Mouse (Mus musculus) hindbrain, embryonic 10.5 days (tissue): ENCODE measurements around the gene Itpripl2. TPM values are rescaled to one million over a fixed set of nuclear protein-coding genes. Genes with fewer than 3 reads are reported as not detected.
A peak's percentile ranks its signal among the peaks of the same experiment; 100 is the strongest.

ENCODE experiments used
- DNase-seq: peaks from one replicate; pipeline ENCODE4 v3.0.0-alpha.2; 2017; ENCODE audit warnings: low spot score
- H3K27ac ChIP-seq: fragments of 300-500 bp; sonication (generic); 2 replicates; pipeline ENCODE4 v1.5.1; 2016; ENCODE audit warnings: mild to moderate bottlenecking, moderate library complexity
- H3K27me3 ChIP-seq: fragments of 300-500 bp; sonication (generic); 2 replicates; pipeline ENCODE4 v1.6.1; 2016; ENCODE audit warnings: mild to moderate bottlenecking; ENCODE audit not compliant: poor library complexity, insufficient read depth, severe bottlenecking
- H3K36me3 ChIP-seq: fragments of 300-500 bp; sonication (generic); 2 replicates; pipeline ENCODE4 v1.6.1; 2016; ENCODE audit warnings: mild to moderate bottlenecking, moderate library complexity
- H3K4me1 ChIP-seq: fragments of 300-500 bp; sonication (generic); replicated peaks from 2 replicates; pipeline ENCODE4 v1.6.1; 2016; ENCODE audit warnings: mild to moderate bottlenecking
- H3K4me3 ChIP-seq: fragments of 300-500 bp; sonication (generic); 2 replicates; pipeline ENCODE4 v1.5.1; 2016; ENCODE audit warnings: mild to moderate bottlenecking, moderate library complexity
- H3K9me3 ChIP-seq: fragments of 300-500 bp; sonication (generic); 2 replicates; pipeline ENCODE4 v1.6.1; 2016; ENCODE audit warnings: mild to moderate bottlenecking, moderate library complexity
- WGBS: fragments of 180-500 bp; shearing (Covaris S2); methylation state at CpG from one replicate; pipeline ENCODE4 v1.1.7; 2016; 5-methylcytosine and 5-hydroxymethylcytosine counted together
- polyA plus RNA-seq: library from polyadenylated mRNA; unstranded; fragments of >200 nt; fragmentation: Nextera tagmentation; extraction: Ambion mirVana; gene quantifications from 2 replicates; pipeline ENCODE4 v1.2.1, GENCODE M21; 2016

Gene Itpripl2
- polyA plus RNA-seq, 1 experiment from 2014 or later = 1.1 TPM

DNA sequence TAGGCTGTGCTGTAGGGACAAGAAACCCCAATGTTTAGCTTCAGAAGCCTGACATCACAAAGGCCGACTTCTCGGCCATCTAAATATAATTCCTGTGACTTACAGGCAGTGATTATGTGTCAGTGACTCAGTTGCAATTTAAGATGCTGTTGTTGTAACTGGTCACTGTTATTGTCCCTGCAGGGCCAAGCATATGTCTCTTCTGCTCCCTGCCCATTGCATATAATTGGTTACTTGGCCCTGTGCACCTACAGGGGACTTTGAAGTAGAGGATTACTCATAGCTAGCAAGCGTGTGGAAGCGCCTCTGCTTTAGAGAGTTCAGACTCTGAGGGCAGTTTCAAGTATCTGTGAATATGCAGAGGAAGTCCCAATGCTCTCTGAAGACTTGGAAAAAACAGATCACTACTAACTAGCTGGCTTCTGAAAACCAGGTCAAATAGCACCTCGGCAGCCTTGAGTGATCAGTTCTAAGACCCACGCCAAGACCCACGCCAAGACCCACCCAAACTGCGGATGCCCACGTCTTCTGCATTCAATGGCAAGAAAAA lies 11.5 kb downstream of the Itpripl2 start:
- no peak overlapping the region for H3K4me3 ChIP-seq
- 0 out of 2 replicates have a peak, but pooled peaks cover 5% of the 10 kb centered on the region for H3K4me1 ChIP-seq
- H3K9me3 ChIP-seq = no peaks in the 10 kb centered on the region; the same call in 1 of the 2 replicates
- no peak for DNase-seq
- WGBS = 90% methylated on average over 9 of the region's 9 CpGs
- H3K36me3 ChIP-seq = no peaks in the 10 kb centered on the region
- no peak overlapping the region for H3K27ac ChIP-seq
- H3K27me3 ChIP-seq = no peaks in the 10 kb centered on the region

DNA sequence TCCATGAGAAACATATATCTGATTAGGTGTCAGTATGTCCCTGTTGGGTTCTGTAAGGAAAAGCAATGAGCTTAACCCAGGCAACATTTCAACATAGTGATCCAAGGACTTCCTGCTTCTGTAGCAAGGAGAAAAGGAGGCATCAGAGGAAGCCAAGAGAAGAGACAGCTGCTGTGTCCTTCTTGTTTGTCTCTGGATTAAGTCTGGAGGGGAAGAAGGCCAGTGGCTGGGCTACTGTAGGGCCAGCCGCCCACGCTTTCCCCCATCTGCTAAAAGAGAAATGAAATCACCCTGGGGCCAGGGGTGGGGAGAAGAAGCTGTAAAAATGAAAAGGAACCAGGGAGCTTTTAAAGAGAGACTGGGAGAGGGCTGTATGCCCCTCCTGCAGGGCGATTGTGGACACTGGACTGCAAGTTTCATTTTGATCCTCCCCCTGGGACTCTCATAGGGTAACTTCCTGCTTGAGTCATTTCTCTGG lies 12.9 kb downstream of the Itpripl2 start:
- Histone ChIP-seq H3K4me1 (0 out of 2 replicates have a peak, but pooled peaks cover 5% of the 10 kb centered on the region), H3K27ac (no peak overlapping the region), H3K4me3 (no peak overlapping the region), H3K9me3 (peaks cover 3% of the 10 kb centered on the region; the same call in 1 of the 2 replicates), H3K36me3 (no peaks in the 10 kb centered on the region), H3K27me3 (no peaks in the 10 kb centered on the region)
- 64% methylated on average over 3 of the region's 3 CpGs for WGBS
- no peak for DNase-seq

- H3K4me3 ChIP-seq = no peak overlapping the region
- no peaks in the 10 kb centered on the region for H3K27me3 ChIP-seq
- WGBS = 77% methylated on average over 5 of the region's 5 CpGs
- 0 out of 2 replicates have a peak, but pooled peaks cover 5% of the 10 kb centered on the region for H3K4me1 ChIP-seq
- H3K27ac ChIP-seq = no peak overlapping the region
- DNase-seq = no peak
- no peaks in the 10 kb centered on the region for H3K36me3 ChIP-seq
- H3K9me3 ChIP-seq = peaks cover 3% of the 10 kb centered on the region; the same call in 1 of the 2 replicates
Observed at GRCm38 (mm10) chr7:118476428-118476827, 15.3 kb downstream of the Itpripl2 start.

GRCm38 (mm10) chr7:118475008-118475705 lies 16.6 kb downstream of the Itpripl2 start:
- H3K4me1 ChIP-seq = 0 out of 2 replicates have a peak, but pooled peaks cover 5% of the 10 kb centered on the region
- WGBS = 89% methylated on average over 7 of the region's 7 CpGs

GRCm38 (mm10) chr7:118472886-118473285 lies 18.9 kb downstream of the Itpripl2 start:
- no peak for DNase-seq
- 0 out of 2 replicates have a peak, but pooled peaks cover 3% of the 10 kb centered on the region for H3K4me1 ChIP-seq
- H3K27ac ChIP-seq = no peak overlapping the region
- 90% methylated on average over 1 of the region's 1 CpGs for WGBS
- no peaks in the 10 kb centered on the region for H3K27me3 ChIP-seq
- no peaks in the 10 kb centered on the region for H3K36me3 ChIP-seq
- H3K4me3 ChIP-seq = no peak overlapping the region
- peaks cover 3% of the 10 kb centered on the region; the same call in 1 of the 2 replicates for H3K9me3 ChIP-seq

More at GRCm38 (mm10) chr7:118475008-118475705, 16.6 kb downstream of the Itpripl2 start:
- Histone ChIP-seq H3K36me3 (no peaks in the 10 kb centered on the region), H3K27ac (no peak overlapping the region), H3K4me3 (no peak overlapping the region), H3K9me3 (peaks cover 3% of the 10 kb centered on the region; the same call in 1 of the 2 replicates), H3K27me3 (no peaks in the 10 kb centered on the region)
- DNase-seq = no peak

DNA sequence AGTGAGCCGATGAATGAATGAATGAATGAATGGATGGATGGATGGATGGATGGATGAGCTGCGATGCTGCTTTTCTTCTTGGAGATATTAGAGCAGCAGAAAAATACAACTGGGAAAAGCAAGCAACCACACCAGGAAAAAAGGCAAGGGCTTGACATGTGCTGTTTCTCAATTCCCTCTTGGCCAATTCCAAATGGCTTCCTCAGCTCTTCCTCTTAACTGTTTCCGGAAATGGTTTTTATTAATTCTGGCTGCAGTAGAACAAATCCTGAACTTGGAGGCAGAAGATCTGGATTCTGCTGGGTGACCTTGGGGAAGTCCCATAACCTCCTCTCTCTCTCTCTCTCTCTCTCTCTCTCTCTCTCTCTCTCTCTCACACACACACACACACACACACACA lies 23.7 kb downstream of the Itpripl2 start:
- Histone ChIP-seq H3K36me3 (no peaks in the 10 kb centered on the region), H3K4me1 (peaks cover 12% of the 10 kb centered on the region), H3K4me3 (no peak overlapping the region), H3K27me3 (no peaks in the 10 kb centered on the region), H3K27ac (no peak overlapping the region), H3K9me3 (no peaks in the 10 kb centered on the region)
- DNase-seq = no peak
- 96% methylated on average over 3 of the region's 3 CpGs for WGBS

- H3K9me3 ChIP-seq = no peaks in the 10 kb centered on the region
- WGBS = 81% methylated on average over 4 of the region's 4 CpGs
- H3K4me1 ChIP-seq = peaks cover 29% of the 10 kb centered on the region
- no peaks in the 10 kb centered on the region for H3K27me3 ChIP-seq
- no peak overlapping the region for H3K4me3 ChIP-seq
- no peaks in the 10 kb centered on the region for H3K36me3 ChIP-seq
- no peak for DNase-seq
- no peak overlapping the region for H3K27ac ChIP-seq
Observed at GRCm38 (mm10) chr7:118464432-118464831, 27.3 kb downstream of the Itpripl2 start.

DNA sequence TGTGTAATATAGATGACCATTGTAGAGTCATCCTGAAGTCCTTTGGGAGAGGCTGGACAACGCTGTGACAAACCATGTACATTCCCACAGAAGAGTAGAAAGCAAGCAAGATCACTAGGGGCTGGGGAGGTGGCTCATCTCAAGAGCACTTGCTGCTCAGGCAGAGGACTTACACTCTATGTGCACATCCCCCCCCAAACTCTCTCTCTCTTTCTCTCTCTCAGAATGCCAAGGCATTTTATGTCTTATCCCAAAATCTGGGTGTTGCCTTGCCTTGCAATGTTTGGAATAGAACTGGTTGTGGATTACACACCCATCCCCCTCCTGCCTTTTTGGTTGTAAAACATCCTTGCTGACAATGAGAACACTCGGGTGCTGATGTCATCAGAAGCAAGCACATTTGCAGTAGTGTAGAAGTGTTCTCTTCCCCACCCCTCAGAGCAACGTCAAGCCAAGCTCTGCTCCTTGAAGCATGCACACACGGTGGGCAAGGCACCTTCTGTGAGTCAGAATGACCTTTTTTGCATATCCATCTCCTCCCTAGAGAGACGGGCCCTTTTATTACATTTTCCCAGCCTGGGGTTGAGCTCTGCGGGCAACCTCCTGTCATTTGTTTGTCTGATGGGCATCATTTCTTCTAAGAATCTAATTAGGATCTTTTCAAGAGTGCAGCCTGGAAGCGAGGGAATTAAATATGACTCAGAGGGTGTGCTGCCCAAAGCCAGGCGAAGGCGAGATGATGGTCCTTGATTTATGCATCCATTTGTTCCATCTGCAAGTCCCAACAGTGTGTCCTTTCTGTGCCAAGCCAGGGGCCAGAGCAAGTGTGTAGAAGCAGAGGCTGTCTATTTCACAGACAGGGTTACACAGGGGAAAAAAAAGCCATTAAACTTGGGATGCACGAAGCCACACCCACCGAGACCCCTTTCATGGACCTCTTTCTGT lies 28.7 kb downstream of the Itpripl2 start:
- DNase-seq = no peak
- Histone ChIP-seq H3K36me3 (no peaks in the 10 kb centered on the region), H3K9me3 (no peaks in the 10 kb centered on the region), H3K4me1 (peaks cover 29% of the 10 kb centered on the region), H3K27ac (0 out of 2 replicates have a peak overlapping the region, but pooled peaks have one; percentile 40), H3K4me3 (no peak overlapping the region), H3K27me3 (no peaks in the 10 kb centered on the region)
- WGBS = 46% methylated on average over 11 of the region's 11 CpGs

- WGBS = 58% methylated on average over 16 of the region's 16 CpGs
- DNase-seq = no peak
- Histone ChIP-seq H3K27me3 (no peaks in the 10 kb centered on the region), H3K9me3 (no peaks in the 10 kb centered on the region), H3K27ac (peak overlapping the region; percentile 31; the same call in 1 of the 2 replicates), H3K36me3 (no peaks in the 10 kb centered on the region), H3K4me3 (no peak overlapping the region), H3K4me1 (peaks cover 26% of the 10 kb centered on the region)
Observed at GRCm38 (mm10) chr7:118461400-118462136, 30.2 kb downstream of the Itpripl2 start.

- peaks cover 12% of the 10 kb centered on the region; the same call in 1 of the 2 replicates for H3K27me3 ChIP-seq
- H3K4me1 ChIP-seq = 0 out of 2 replicates have a peak, but pooled peaks cover 4% of the 10 kb centered on the region
- no peaks in the 10 kb centered on the region for H3K9me3 ChIP-seq
- no peaks in the 10 kb centered on the region for H3K36me3 ChIP-seq
- 79% methylated on average over 4 of the region's 4 CpGs for WGBS
- no peak for DNase-seq
- no peak overlapping the region for H3K4me3 ChIP-seq
- no peak overlapping the region for H3K27ac ChIP-seq
Observed at GRCm38 (mm10) chr7:118453722-118454121, 38.1 kb downstream of the Itpripl2 start.

DNA sequence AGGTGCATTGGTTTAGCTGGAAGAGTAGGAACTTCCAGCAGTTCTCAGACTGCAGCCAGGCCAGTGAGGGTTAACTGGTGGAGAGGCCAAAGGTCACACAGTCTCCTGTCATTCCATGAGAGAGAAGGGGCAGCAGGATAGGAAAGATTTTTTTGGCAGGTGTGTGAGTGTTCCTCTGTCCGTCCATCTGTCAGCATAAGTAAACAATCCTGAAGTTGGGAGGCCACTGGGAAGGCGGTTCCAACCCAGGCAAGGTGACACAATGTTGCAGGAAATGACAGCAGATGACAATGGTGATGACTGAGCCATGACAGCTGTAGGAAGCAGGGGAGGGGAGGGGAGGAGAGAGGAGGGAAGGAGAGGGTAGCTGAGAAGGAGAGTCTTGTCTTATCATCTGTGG lies 38.8 kb downstream of the Itpripl2 start:
- Histone ChIP-seq H3K27ac (no peak overlapping the region), H3K4me1 (peaks cover 11% of the 10 kb centered on the region), H3K36me3 (no peaks in the 10 kb centered on the region), H3K4me3 (no peak overlapping the region), H3K27me3 (peaks cover 16% of the 10 kb centered on the region), H3K9me3 (no peaks in the 10 kb centered on the region)
- DNase-seq = no peak
- WGBS = 40% methylated on average over 2 of the region's 2 CpGs
